Mouse (Mus musculus) forebrain, embryonic 14.5 days (tissue): ENCODE measurements at regions not wholly inside any gene's neighbourhood (a gene's known extent, or its start where the extent isn't known, plus 50 kb on each side); places are given as distances from the start of the nearest gene placed in this dataset.
A peak's percentile ranks its signal among the peaks of the same experiment; 100 is the strongest.

Source experiments
- ATAC-seq: fragments of 200-750 bp; cut with Nextera tagmentation; 2 replicates; pipeline ENCODE4 v1.8.0; 2017; ENCODE audit warnings: mild to moderate bottlenecking, moderate library complexity
- DNase-seq: peaks from one replicate; pipeline ENCODE4 v3.0.0-alpha.2; 2015; ENCODE audit warnings: low spot score
- H3K27ac ChIP-seq: fragments of 300-500 bp; sonication (generic); 2 replicates; pipeline ENCODE4 v1.5.1; 2014; ENCODE audit warnings: low read depth, mild to moderate bottlenecking, control low read depth, low read length, moderate library complexity
- H3K27me3 ChIP-seq: fragments of 300-500 bp; sonication (generic); replicated peaks from 2 replicates; pipeline ENCODE4 v1.6.1; 2014; ENCODE audit warnings: low read length, control low read depth, mixed read lengths; ENCODE audit not compliant: control insufficient read depth, insufficient read depth
- H3K36me3 ChIP-seq: fragments of 300-500 bp; sonication (generic); 2 replicates; pipeline ENCODE4 v1.6.1; 2014; ENCODE audit warnings: low read length, control low read depth; ENCODE audit not compliant: control insufficient read depth, insufficient read depth
- H3K4me1 ChIP-seq: fragments of 300-500 bp; sonication (generic); 2 replicates; pipeline ENCODE4 v1.6.1; 2014; ENCODE audit warnings: antibody characterized with exemption, low read length, control low read depth; ENCODE audit not compliant: control insufficient read depth, insufficient read depth
- H3K4me2 ChIP-seq: fragments of 300-500 bp; sonication (generic); 2 replicates; pipeline ENCODE4 v1.6.1; 2014; ENCODE audit warnings: mild to moderate bottlenecking, control low read depth, low read length
- H3K4me3 ChIP-seq: fragments of 300-500 bp; sonication (generic); 2 replicates; pipeline ENCODE4 v1.5.1; 2014; ENCODE audit warnings: low read depth, low read length, control low read depth
- H3K9ac ChIP-seq: fragments of 300-500 bp; sonication (generic); 2 replicates; pipeline ENCODE4 v1.6.1; 2014; ENCODE audit warnings: mild to moderate bottlenecking, low read length, control low read depth, moderate library complexity
- H3K9me3 ChIP-seq: fragments of 300-500 bp; sonication (generic); replicated peaks from 2 replicates; pipeline ENCODE4 v1.6.1; 2016; ENCODE audit warnings: low read length, control low read depth, mixed read lengths; ENCODE audit not compliant: control insufficient read depth
- whole genome bisulfite sequencing: fragments of 180-500 bp; shearing (Covaris S2); extraction: QIAGEN DNeasy Blood & Tissue Kit; methylation state at CpG from one replicate; pipeline ENCODE4 v1.1.7; 2014; 5-methylcytosine and 5-hydroxymethylcytosine counted together

DNA sequence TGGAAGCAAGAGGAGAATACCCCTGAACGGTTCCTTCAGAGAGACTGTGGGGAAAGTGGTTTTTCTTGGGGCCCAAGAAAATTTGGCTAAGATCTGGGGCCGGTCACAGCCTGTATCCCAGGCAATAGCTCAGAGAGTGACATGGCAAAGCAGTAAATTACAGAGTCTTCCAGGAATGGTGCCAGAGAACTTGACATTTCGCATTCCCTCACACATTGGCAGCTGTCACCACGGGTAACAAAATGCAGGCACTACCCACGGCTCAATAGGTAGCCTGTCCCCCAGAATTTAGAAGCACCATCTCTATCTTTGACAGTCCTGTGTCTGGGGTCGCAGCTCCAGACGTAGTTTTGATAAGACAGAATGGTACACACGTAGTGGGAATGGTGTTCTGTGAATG is 260.3 kb downstream of the Tshz3 start:
- no peak overlapping the region for H3K4me2 ChIP-seq
- no peaks in the 10 kb centered on the region for H3K27me3 ChIP-seq
- no peak overlapping the region for H3K4me3 ChIP-seq
- no peak for ATAC-seq
- no peak for DNase-seq
- no peaks in the 10 kb centered on the region for H3K36me3 ChIP-seq
- no peak overlapping the region for H3K9ac ChIP-seq
- H3K27ac ChIP-seq = no peak overlapping the region
- no peaks in the 10 kb centered on the region for H3K9me3 ChIP-seq
- WGBS = 74% methylated on average over 8 of the region's 8 CpGs
- no peaks in the 10 kb centered on the region for H3K4me1 ChIP-seq

DNA sequence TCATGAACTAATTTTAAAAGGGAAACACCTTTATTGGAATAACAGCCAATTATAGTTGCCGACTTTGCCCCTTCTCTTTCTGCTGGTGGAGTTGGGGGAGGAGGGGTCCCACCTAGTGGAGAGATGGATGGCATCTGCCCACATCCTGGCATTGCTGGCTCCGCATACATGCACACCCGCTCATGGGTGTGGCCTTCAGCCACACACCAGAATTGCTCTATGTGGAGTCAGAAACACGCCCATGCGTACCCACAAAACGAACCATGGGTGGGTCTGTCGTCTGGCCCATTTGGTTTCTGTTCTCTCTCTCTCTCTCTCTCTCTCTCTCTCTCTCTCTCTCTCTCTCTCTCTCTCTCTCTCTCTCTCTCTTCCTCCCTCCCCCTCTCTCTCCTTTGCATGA is 273.9 kb downstream of the Tshz3 start:
- WGBS = 78% methylated on average over 7 of the region's 7 CpGs
- Histone ChIP-seq H3K27me3 (no peaks in the 10 kb centered on the region), H3K36me3 (no peaks in the 10 kb centered on the region), H3K27ac (no peak overlapping the region), H3K4me1 (no peaks in the 10 kb centered on the region), H3K9ac (no peak overlapping the region), H3K4me3 (no peak overlapping the region), H3K9me3 (no peaks in the 10 kb centered on the region), H3K4me2 (no peak overlapping the region)
- DNase-seq = no peak
- no peak for ATAC-seq

DNA sequence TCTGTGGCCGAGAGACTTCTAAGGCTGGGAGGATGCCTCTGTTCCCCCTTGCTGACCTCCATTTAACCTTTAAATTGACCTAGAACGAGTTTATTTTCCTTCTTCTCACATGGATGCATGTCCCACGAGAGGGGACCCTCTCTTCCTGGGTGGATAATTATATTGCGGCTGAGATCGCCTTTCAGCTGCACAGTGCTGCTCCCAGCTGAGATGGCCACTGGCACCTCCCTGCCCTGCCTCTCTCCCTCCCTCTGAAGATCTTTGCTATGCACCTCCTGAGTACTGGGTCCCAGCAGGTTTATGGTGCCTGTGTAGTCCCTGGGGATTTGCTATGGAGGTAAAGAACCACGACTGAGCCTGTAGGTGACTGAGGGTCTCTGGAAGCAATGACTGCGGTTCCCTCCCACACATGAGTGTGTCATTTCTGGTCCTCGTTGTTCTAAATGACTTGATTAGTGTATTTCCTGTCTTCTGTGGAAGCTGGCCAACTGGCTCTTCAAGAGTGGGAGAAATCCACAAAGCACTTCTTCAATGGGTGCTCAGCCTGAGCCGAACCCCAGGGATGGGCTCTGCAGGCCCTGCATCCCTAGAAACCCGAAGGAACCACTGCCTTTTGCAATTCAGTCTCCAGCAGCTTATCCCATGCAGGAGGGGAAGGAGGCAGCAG is 275.9 kb downstream of the Tshz3 start:
- no peak for DNase-seq
- H3K27ac ChIP-seq = no peak overlapping the region
- H3K9me3 ChIP-seq = no peaks in the 10 kb centered on the region
- H3K9ac ChIP-seq = no peak overlapping the region
- H3K4me2 ChIP-seq = no peak overlapping the region
- no peak overlapping the region for H3K4me3 ChIP-seq
- H3K4me1 ChIP-seq = peaks cover 3% of the 10 kb centered on the region; the same call in 1 of the 2 replicates
- H3K36me3 ChIP-seq = no peaks in the 10 kb centered on the region
- 54% methylated on average over 10 of the region's 10 CpGs for WGBS
- no peaks in the 10 kb centered on the region for H3K27me3 ChIP-seq
- no peak for ATAC-seq

DNA sequence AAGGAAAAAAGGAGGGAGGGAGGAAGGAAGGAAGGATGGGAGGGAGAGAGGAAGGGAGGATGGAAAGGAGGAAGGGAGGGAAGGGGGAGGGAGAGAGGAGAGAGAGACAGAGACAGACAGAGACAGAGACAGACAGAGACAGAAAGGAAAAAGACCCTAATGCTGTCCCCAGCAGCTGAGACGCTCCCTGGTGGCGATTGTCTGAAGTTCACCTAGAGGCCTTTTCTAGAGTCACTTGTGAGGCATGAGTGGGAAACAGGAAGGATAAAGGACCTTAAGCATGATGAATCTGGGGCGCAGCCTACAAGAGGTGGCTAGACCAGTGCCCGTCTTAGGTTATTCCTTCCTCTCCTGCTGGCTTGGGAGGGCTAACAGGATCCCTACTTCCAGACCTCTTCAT is 276.7 kb downstream of the Tshz3 start:
- DNase-seq (peak; percentile 24), ATAC-seq (no peak)
- no peak overlapping the region for H3K4me2 ChIP-seq
- H3K9me3 ChIP-seq = no peaks in the 10 kb centered on the region
- no peak overlapping the region for H3K9ac ChIP-seq
- H3K4me3 ChIP-seq = no peak overlapping the region
- no peaks in the 10 kb centered on the region for H3K36me3 ChIP-seq
- H3K4me1 ChIP-seq = peaks cover 3% of the 10 kb centered on the region; the same call in 1 of the 2 replicates
- no peaks in the 10 kb centered on the region for H3K27me3 ChIP-seq
- WGBS = 49% methylated on average over 4 of the region's 4 CpGs
- H3K27ac ChIP-seq = no peak overlapping the region

DNA sequence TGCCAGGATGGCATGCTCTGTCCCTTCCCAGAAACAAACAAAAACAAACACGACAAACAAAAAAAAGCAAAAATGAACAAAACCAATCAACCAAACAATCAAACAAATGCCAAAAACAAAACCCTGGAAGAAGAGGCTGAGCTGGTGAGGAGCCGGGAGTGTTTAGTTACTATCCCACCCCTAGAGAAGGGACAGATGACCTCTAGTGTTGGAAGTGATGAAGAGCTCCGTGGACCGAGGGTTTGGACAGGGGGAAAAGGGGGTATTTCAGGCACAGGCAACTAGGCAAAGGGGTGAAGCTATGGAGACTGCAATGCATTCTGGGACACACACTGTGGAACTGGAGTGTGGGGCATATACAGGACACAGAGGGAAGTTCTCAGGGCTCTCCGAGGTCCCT is 277.6 kb downstream of the Tshz3 start:
- Histone ChIP-seq H3K36me3 (no peaks in the 10 kb centered on the region), H3K9me3 (no peaks in the 10 kb centered on the region), H3K27me3 (no peaks in the 10 kb centered on the region), H3K4me1 (peaks cover 3% of the 10 kb centered on the region; the same call in 1 of the 2 replicates), H3K9ac (no peak overlapping the region), H3K4me3 (no peak overlapping the region), H3K27ac (no peak overlapping the region), H3K4me2 (no peak overlapping the region)
- DNase-seq (no peak), ATAC-seq (no peak)
- WGBS = 22% methylated on average over 5 of the region's 5 CpGs

- H3K4me1 ChIP-seq = peaks cover 3% of the 10 kb centered on the region; the same call in 1 of the 2 replicates
- peak overlapping the region; percentile 48; the same call in 1 of the 2 replicates for H3K27ac ChIP-seq
- H3K4me3 ChIP-seq = no peak overlapping the region
- H3K36me3 ChIP-seq = no peaks in the 10 kb centered on the region
- DNase-seq (peak; percentile 62), ATAC-seq (peak; percentile 60)
- WGBS = 52% methylated on average over 12 of the region's 12 CpGs
- no peak overlapping the region for H3K9ac ChIP-seq
- H3K4me2 ChIP-seq = no peak overlapping the region
- no peaks in the 10 kb centered on the region for H3K9me3 ChIP-seq
- H3K27me3 ChIP-seq = no peaks in the 10 kb centered on the region
These were observed 279.9 kb downstream of the Tshz3 start for GRCm38 (mm10) chr7:36977819-36978218.

DNA sequence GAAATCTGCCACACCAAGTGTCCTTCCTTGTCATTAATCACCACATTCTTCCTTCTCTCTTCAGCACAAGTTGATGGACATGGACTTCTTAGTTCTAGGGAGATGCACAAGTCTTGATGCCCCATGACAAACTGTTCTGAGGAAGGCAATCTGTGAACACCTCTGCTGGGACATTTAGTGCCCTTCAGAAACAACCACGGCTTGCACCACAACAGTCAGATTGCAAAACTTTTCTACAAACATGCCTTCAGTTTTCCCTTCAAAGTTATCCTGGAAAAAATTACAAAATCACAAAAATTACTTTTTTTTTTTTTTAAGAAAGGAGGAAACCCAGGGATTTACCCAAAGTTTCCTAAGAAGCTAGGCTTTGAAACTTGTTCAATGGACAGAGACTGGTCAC is 291.5 kb downstream of the Tshz3 start:
- Histone ChIP-seq H3K4me1 (no peaks in the 10 kb centered on the region), H3K27ac (no peak overlapping the region), H3K9ac (no peak overlapping the region), H3K4me3 (no peak overlapping the region), H3K4me2 (no peak overlapping the region), H3K27me3 (no peaks in the 10 kb centered on the region), H3K9me3 (no peaks in the 10 kb centered on the region), H3K36me3 (no peaks in the 10 kb centered on the region)
- DNase-seq = no peak
- no peak for ATAC-seq
- 92% methylated on average over 1 of the region's 1 CpGs for WGBS

DNA sequence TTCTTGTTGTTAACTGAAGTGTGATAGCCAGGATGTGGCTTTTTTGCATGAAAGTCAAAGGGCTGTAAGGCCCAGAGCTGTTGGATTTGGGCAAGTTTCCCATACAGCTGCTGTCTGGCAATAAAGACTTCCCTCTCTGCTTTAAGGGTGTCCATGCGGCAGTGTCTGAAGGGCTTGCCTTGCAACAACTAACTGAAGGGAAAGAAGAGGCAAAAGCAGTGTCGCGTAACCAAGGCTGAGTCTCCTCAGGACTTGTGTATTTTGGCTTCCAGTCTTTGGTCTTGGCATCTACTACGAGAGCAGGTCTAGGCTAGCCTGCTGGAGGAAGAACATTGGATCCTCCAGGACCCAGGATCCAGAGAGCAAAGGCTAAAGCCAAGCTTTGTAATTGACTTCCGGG is 306.7 kb downstream of the Tshz3 start:
- Histone ChIP-seq H3K27me3 (no peaks in the 10 kb centered on the region), H3K9ac (no peak overlapping the region), H3K4me3 (no peak overlapping the region), H3K4me2 (no peak overlapping the region), H3K27ac (no peak overlapping the region), H3K4me1 (no peaks in the 10 kb centered on the region), H3K36me3 (no peaks in the 10 kb centered on the region), H3K9me3 (no peaks in the 10 kb centered on the region)
- DNase-seq = no peak
- ATAC-seq = no peak
- WGBS = 84% methylated on average over 5 of the region's 5 CpGs

- Histone ChIP-seq H3K27ac (no peak overlapping the region), H3K4me2 (no peak overlapping the region), H3K27me3 (no peaks in the 10 kb centered on the region), H3K9me3 (no peaks in the 10 kb centered on the region), H3K36me3 (no peaks in the 10 kb centered on the region), H3K9ac (no peak overlapping the region), H3K4me3 (no peak overlapping the region), H3K4me1 (no peaks in the 10 kb centered on the region)
- no peak for DNase-seq
- 91% methylated on average over 2 of the region's 2 CpGs for WGBS
- ATAC-seq = no peak
These were observed 307.8 kb downstream of the Tshz3 start for GRCm38 (mm10) chr7:37005701-37006100.
